Mouse (Mus musculus): ENCODE measurements around the gene Diaph2. TPM values are rescaled to one million over a fixed set of nuclear protein-coding genes. Genes with fewer than 3 reads are reported as not detected.

Gene Diaph2
- polyA plus RNA-seq, 1 experiment from 2014 or later, result 6.4 TPM

DNA sequence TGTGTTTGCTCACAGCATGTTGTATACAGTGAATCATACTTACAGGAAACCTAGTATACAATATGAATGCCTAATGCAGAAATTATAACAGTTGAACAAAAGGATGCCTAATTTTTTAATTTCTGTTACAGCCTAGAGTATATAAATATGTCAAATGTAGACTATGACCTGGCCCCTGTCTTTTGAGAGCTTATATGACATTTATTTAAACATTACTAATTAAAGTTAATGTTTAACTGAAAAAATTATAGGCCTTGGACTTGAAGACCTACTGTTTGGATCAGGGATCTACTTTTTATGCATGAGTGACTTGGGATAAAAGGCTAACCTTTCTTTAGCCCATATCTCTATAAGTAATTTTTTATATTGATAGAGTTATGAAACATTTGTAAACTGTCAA, 84.3 kb downstream of the Diaph2 start:
- Histone ChIP-seq H3K36me3 (no peaks in the 10 kb centered on the region), H3K27me3 (replicated peaks) (no peaks in the 10 kb centered on the region), H3K4me1 (replicated peaks) (no peaks in the 10 kb centered on the region), H3K27ac (ENCODE audit: poor library complexity, severe bottlenecking) (no peak overlapping the region), H3K9ac (no peak overlapping the region), H3K9me3 (replicated peaks) (no peaks in the 10 kb centered on the region), H3K4me2 (no peak overlapping the region), H3K4me3 (no peak overlapping the region)
- ATAC-seq (ENCODE audit: insufficient number of reproducible peaks, low FRiP score), result no peak

DNA sequence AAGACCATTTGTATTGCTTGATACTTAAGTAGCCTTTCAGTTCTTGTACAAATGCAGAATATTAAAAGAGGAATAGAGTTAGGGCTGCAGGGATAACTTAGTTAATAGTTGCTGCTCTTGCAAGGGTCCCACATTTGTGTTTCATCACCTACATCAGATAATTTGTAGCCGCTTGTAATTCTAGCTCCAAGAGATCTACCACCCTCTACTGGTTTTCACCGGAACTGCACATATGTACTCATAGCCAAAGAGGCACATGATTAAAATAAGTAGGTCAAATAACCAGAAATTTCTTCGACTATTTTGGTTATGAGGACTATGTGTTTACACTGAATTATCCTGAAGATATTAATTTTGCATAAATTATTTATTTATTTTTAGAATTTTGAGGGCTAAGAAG, 134.9 kb downstream of the Diaph2 start:
- Histone ChIP-seq H3K36me3 (no peaks in the 10 kb centered on the region), H3K27me3 (replicated peaks) (no peaks in the 10 kb centered on the region), H3K27ac (ENCODE audit: poor library complexity, severe bottlenecking) (no peak overlapping the region), H3K4me1 (replicated peaks) (no peaks in the 10 kb centered on the region), H3K9ac (no peak overlapping the region), H3K4me2 (no peak overlapping the region), H3K9me3 (replicated peaks) (no peaks in the 10 kb centered on the region), H3K4me3 (no peak overlapping the region)
- no peak for ATAC-seq (ENCODE audit: insufficient number of reproducible peaks, low FRiP score)
- 15% methylated on average over 3 of the region's 3 CpGs for WGBS

GRCm38 (mm10) chrX:129925806-129926205, 176.3 kb downstream of the Diaph2 start:
- Histone ChIP-seq H3K4me1 (replicated peaks) (no peaks in the 10 kb centered on the region), H3K27ac (ENCODE audit: poor library complexity, severe bottlenecking) (no peak overlapping the region), H3K36me3 (no peaks in the 10 kb centered on the region), H3K4me2 (no peak overlapping the region), H3K9ac (no peak overlapping the region), H3K27me3 (replicated peaks) (no peaks in the 10 kb centered on the region), H3K9me3 (replicated peaks) (no peaks in the 10 kb centered on the region), H3K4me3 (no peak overlapping the region)
- ATAC-seq (ENCODE audit: insufficient number of reproducible peaks, low FRiP score), result no peak
- WGBS, result 68% methylated on average over 2 of the region's 2 CpGs

DNA sequence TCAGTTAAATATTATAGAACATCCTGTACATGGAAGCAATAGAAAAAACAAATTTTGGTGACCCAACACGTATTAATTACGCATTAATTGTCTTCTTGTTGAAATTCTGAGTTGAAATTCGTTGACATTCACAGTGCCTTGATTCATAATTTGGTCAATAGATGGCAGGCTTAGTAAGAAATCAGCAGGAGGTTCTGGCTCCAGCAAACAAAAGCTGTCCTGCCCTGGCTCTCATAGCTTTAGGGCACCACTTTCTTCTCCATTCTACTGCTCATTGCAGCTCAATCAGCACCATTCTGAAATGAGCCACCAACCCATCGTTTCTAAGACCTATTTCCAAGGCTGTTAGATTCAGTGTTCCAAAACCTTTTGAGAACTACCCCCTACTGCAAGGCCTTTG, 225.3 kb downstream of the Diaph2 start:
- H3K4me1 ChIP-seq (replicated peaks), result no peaks in the 10 kb centered on the region
- no peak for ATAC-seq (ENCODE audit: insufficient number of reproducible peaks, low FRiP score)
- WGBS, result 70% methylated on average over 4 of the region's 4 CpGs
- H3K9ac ChIP-seq, result no peak overlapping the region
- no peaks in the 10 kb centered on the region for H3K9me3 ChIP-seq (replicated peaks)
- no peak overlapping the region for H3K4me3 ChIP-seq
- no peak overlapping the region for H3K4me2 ChIP-seq
- H3K27ac ChIP-seq (ENCODE audit: poor library complexity, severe bottlenecking), result no peak overlapping the region
- H3K27me3 ChIP-seq (replicated peaks), result no peaks in the 10 kb centered on the region
- no peaks in the 10 kb centered on the region for H3K36me3 ChIP-seq

- Histone ChIP-seq H3K4me1 (replicated peaks) (no peaks in the 10 kb centered on the region), H3K4me2 (no peak overlapping the region), H3K4me3 (no peak overlapping the region), H3K27ac (ENCODE audit: poor library complexity, severe bottlenecking) (no peak overlapping the region), H3K27me3 (replicated peaks) (no peaks in the 10 kb centered on the region), H3K9me3 (replicated peaks) (no peaks in the 10 kb centered on the region), H3K36me3 (no peaks in the 10 kb centered on the region), H3K9ac (no peak overlapping the region)
- ATAC-seq (ENCODE audit: insufficient number of reproducible peaks, low FRiP score), result no peak
These were observed 258.7 kb downstream of the Diaph2 start for GRCm38 (mm10) chrX:130008210-130008609.

DNA sequence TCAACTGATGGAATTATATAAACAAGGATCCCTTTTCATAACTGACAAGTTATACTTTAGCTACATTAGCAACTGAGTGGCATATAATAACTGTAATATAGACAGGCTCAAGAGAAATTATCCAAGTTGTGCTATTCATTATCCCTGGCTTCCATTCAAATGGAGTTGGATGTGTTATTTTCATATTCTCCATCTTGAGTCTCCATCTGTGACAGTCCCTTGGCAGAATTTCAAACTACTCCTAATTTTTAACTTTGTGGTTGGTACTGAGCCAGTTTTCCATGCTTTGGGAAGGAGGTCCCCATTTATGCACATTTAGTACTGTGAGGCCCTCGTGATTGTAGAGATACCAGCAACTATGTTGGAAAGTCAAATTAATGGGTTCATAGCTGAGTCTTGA, 270.2 kb downstream of the Diaph2 start:
- Histone ChIP-seq H3K27me3 (replicated peaks) (no peaks in the 10 kb centered on the region), H3K9ac (no peak overlapping the region), H3K4me1 (replicated peaks) (no peaks in the 10 kb centered on the region), H3K9me3 (replicated peaks) (no peaks in the 10 kb centered on the region), H3K27ac (ENCODE audit: poor library complexity, severe bottlenecking) (no peak overlapping the region), H3K36me3 (no peaks in the 10 kb centered on the region), H3K4me2 (no peak overlapping the region), H3K4me3 (no peak overlapping the region)
- no peak for ATAC-seq (ENCODE audit: insufficient number of reproducible peaks, low FRiP score)
- whole genome bisulfite sequencing, result 48% methylated on average over 1 of the region's 1 CpGs

DNA sequence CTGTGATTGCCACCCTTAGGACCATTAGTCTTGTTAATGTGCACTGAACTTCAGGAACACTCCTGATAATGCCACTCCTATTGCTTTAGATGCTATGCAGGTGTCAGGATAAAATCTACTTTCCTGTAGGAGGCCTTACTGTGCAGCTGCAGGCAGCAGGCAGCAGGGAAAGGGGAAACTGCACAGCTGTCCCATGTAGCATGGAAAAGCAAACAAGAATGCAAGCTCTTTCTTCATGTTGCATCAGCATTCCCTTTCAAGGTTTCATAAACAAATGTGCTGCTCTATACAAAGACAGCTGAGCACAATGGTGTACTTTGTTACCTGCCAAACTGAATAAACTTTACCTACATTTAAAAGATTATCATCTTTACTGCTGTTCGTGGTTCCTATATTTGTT, 295.0 kb downstream of the Diaph2 start:
- no peak overlapping the region for H3K27ac ChIP-seq (ENCODE audit: poor library complexity, severe bottlenecking)
- H3K4me3 ChIP-seq, result no peak overlapping the region
- no peak for ATAC-seq (ENCODE audit: insufficient number of reproducible peaks, low FRiP score)
- H3K9me3 ChIP-seq (replicated peaks), result no peaks in the 10 kb centered on the region
- H3K4me1 ChIP-seq (replicated peaks), result no peaks in the 10 kb centered on the region
- H3K4me2 ChIP-seq, result no peak overlapping the region
- no peak overlapping the region for H3K9ac ChIP-seq
- no peaks in the 10 kb centered on the region for H3K36me3 ChIP-seq
- H3K27me3 ChIP-seq (replicated peaks), result no peaks in the 10 kb centered on the region
- WGBS, result 63% methylated on average over 1 of the region's 1 CpGs

DNA sequence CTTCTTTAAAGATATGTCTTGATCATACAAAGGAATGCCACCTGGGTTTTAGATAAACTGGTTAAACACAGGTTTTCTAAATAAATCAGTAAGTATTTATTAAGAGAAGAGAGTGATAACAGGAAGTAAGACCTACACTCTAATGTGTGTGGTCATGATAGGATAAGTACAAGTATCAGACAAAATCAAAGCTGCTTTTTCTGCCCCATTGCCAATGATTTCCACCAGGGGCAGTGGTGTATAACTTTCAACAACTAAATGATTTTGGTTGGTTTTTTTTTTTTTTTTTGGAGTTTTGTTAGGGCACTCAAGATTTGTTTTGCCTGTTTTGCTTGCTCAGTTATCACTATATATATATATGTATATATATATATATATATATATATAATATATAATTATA, 399.7 kb downstream of the Diaph2 start:
- no peaks in the 10 kb centered on the region for H3K36me3 ChIP-seq
- H3K27me3 ChIP-seq (replicated peaks), result no peaks in the 10 kb centered on the region
- no peak overlapping the region for H3K9ac ChIP-seq
- no peak overlapping the region for H3K27ac ChIP-seq (ENCODE audit: poor library complexity, severe bottlenecking)
- H3K4me1 ChIP-seq (replicated peaks), result no peaks in the 10 kb centered on the region
- H3K4me2 ChIP-seq, result no peak overlapping the region
- ATAC-seq (ENCODE audit: insufficient number of reproducible peaks, low FRiP score), result no peak
- no peak overlapping the region for H3K4me3 ChIP-seq
- no peaks in the 10 kb centered on the region for H3K9me3 ChIP-seq (replicated peaks)

DNA sequence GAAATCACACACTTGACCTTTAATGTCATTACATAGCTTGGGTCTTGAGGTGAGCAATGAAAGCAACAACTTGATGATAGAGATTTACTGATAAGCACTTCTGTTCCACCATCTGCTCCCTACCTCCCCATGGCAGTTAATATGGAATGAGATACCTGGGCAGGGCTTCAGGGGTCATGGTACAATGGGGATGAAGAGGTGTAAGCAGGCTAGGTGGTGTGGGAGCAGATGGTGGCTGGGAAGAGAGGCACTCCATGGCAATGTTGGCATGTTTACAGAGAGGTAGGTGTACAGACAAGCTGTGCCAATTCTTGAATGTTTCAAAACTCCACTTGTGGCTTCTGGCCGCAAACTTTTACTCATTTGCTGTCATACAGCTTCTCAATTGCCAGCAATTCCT, 402.6 kb downstream of the Diaph2 start:
- no peak for ATAC-seq (ENCODE audit: insufficient number of reproducible peaks, low FRiP score)
- H3K4me3 ChIP-seq, result no peak overlapping the region
- no peaks in the 10 kb centered on the region for H3K27me3 ChIP-seq (replicated peaks)
- no peaks in the 10 kb centered on the region for H3K9me3 ChIP-seq (replicated peaks)
- no peaks in the 10 kb centered on the region for H3K36me3 ChIP-seq
- H3K4me1 ChIP-seq (replicated peaks), result no peaks in the 10 kb centered on the region
- H3K4me2 ChIP-seq, result no peak overlapping the region
- no peak overlapping the region for H3K9ac ChIP-seq
- H3K27ac ChIP-seq (ENCODE audit: poor library complexity, severe bottlenecking), result no peak overlapping the region
- 86% methylated on average over 1 of the region's 1 CpGs for WGBS

- WGBS, result 60% methylated on average over 2 of the region's 2 CpGs
- no peak for ATAC-seq (ENCODE audit: insufficient number of reproducible peaks, low FRiP score)
- Histone ChIP-seq H3K4me1 (replicated peaks) (no peaks in the 10 kb centered on the region), H3K9ac (no peak overlapping the region), H3K36me3 (no peaks in the 10 kb centered on the region), H3K9me3 (replicated peaks) (no peaks in the 10 kb centered on the region), H3K27me3 (replicated peaks) (no peaks in the 10 kb centered on the region), H3K4me2 (no peak overlapping the region), H3K27ac (ENCODE audit: poor library complexity, severe bottlenecking) (no peak overlapping the region), H3K4me3 (no peak overlapping the region)
These were observed 423.6 kb downstream of the Diaph2 start for GRCm38 (mm10) chrX:130173126-130173525.

GRCm38 (mm10) chrX:130187891-130188290, 438.3 kb downstream of the Diaph2 start:
- no peak for ATAC-seq (ENCODE audit: insufficient number of reproducible peaks, low FRiP score)
- H3K4me3 ChIP-seq, result no peak overlapping the region
- H3K4me2 ChIP-seq, result no peak overlapping the region
- H3K27me3 ChIP-seq (replicated peaks), result no peaks in the 10 kb centered on the region
- no peak overlapping the region for H3K27ac ChIP-seq (ENCODE audit: poor library complexity, severe bottlenecking)
- no peak overlapping the region for H3K9ac ChIP-seq
- H3K36me3 ChIP-seq, result no peaks in the 10 kb centered on the region
- 66% methylated on average over 1 of the region's 1 CpGs for WGBS
- no peaks in the 10 kb centered on the region for H3K9me3 ChIP-seq (replicated peaks)
- H3K4me1 ChIP-seq (replicated peaks), result no peaks in the 10 kb centered on the region

GRCm38 (mm10) chrX:130188449-130188848, 438.9 kb downstream of the Diaph2 start:
- no peaks in the 10 kb centered on the region for H3K36me3 ChIP-seq
- H3K4me2 ChIP-seq, result no peak overlapping the region
- H3K4me3 ChIP-seq, result no peak overlapping the region
- no peak for ATAC-seq (ENCODE audit: insufficient number of reproducible peaks, low FRiP score)
- WGBS, result 79% methylated on average over 2 of the region's 2 CpGs
- H3K9ac ChIP-seq, result no peak overlapping the region
- H3K27me3 ChIP-seq (replicated peaks), result no peaks in the 10 kb centered on the region
- no peak overlapping the region for H3K27ac ChIP-seq (ENCODE audit: poor library complexity, severe bottlenecking)
- no peaks in the 10 kb centered on the region for H3K4me1 ChIP-seq (replicated peaks)
- no peaks in the 10 kb centered on the region for H3K9me3 ChIP-seq (replicated peaks)

Data from heart, embryonic 12.5 days (tissue).